Mouse (Mus musculus) thymus, adult 2 months (tissue): ENCODE data around the gene Lsg1.

Experiments used
- CTCF ChIP-seq: fragments of 200-500 bp; IDR thresholded peaks from 2 replicates; pipeline ENCODE4 v1.5.1; 2012; ENCODE audit warnings: mild to moderate bottlenecking, control low read depth, low read length, moderate library complexity, borderline replicate concordance; ENCODE audit not compliant: control insufficient read depth, poor library complexity, insufficient read depth; ENCODE audit errors: extremely low read depth
- POLR2A ChIP-seq: fragments of 200-500 bp; IDR thresholded peaks from 2 replicates; pipeline ENCODE4 v1.6.1; 2012; ENCODE audit warnings: mild to moderate bottlenecking, low read length, control low read depth, moderate library complexity; ENCODE audit not compliant: control insufficient read depth, poor library complexity, insufficient read depth; ENCODE audit errors: extremely low read depth

DNA sequence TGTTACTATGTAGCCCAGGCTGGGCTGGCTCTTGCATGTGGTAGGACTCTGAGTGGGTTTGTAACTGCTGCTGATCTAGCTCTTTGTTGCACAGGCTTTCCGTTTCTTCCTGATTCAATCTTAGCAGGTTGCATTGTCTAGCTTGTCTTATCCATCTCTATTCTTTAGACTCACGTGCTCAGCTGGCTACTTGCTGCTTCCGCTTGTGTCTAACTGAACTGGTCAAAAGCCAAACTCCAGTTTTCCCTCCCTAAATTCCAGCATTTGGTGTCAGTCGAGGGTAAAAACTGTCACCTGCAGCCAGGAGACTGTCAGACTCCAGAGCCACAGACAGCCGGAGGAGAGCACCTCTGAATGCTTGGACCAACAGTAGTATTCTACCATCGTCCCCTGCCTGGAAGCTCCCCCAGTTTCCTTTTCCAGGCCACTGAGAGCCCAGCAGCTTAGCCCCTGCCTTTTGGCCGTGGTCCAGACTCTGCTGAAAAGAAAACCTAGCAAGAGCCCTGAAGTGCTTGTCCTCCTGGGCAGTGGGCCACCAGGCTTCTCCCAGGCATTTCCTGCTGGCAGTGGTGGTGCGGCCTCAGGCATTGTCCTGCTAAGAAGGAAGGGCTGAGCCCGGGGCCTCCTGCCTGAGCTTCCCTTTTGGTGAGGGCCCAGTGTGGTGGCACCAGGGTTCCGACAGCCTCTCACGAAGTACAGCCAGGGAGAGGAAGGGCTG is 34.6 kb downstream of the Lsg1 start:
- no peak for TF ChIP-seq POLR2A
- no peak for TF ChIP-seq CTCF
